Mouse (Mus musculus) MEL (cell line): ENCODE measurements around the gene Gys1. TPM values are rescaled to one million over a fixed set of nuclear protein-coding genes. Genes with fewer than 3 reads are reported as not detected.

Experiments used
- DNase-seq: peaks from one replicate; pipeline ENCODE4 v3.0.0; 2011; ENCODE audit warnings: low read depth, low spot score
- H3K27ac ChIP-seq: 2 replicates; pipeline ENCODE4 v1.5.1; 2012; ENCODE audit warnings: low read depth, mild to moderate bottlenecking, control low read depth, low read length, moderate library complexity; ENCODE audit not compliant: control insufficient read depth
- H3K27me3 ChIP-seq, 2 experiments: fragments of 150-350 bp in 1 of 2; sonication (generic) in 1 of 2; 2 replicates each; pipeline ENCODE4 v1.6.1; 2012; ENCODE audit warnings: low read length in 2 of 2, mild to moderate bottlenecking in 2 of 2, improper control_type of control experiment in 1 of 2, moderate library complexity in 1 of 2; ENCODE audit not compliant: insufficient read depth in 2 of 2, control insufficient read depth in 1 of 2
- H3K36me3 ChIP-seq, 2 experiments: 2 replicates each; pipeline ENCODE4 v1.6.1; 2012 to 2014; ENCODE audit warnings: low read length in 2 of 2, improper control_type of control experiment in 1 of 2, inconsistent platforms in 1 of 2, mild to moderate bottlenecking in 1 of 2; ENCODE audit not compliant: insufficient read depth in 2 of 2, control insufficient read depth in 1 of 2
- H3K4me1 ChIP-seq, 2 experiments: fragments of 150-350 bp in 1 of 2; sonication (generic) in 1 of 2; 2 replicates each; pipeline ENCODE4 v1.6.1; 2012; ENCODE audit warnings: low read length in 2 of 2, improper control_type of control experiment in 1 of 2, mild to moderate bottlenecking in 1 of 2; ENCODE audit not compliant: insufficient read depth in 2 of 2, control insufficient read depth in 1 of 2
- H3K4me3 ChIP-seq, 2 experiments: fragments of 150-350 bp in 1 of 2; sonication (generic) in 1 of 2; 2 replicates each; pipeline ENCODE4 v1.5.1; 2012; ENCODE audit warnings: low read depth in 2 of 2, low read length in 2 of 2, mild to moderate bottlenecking in 2 of 2, moderate library complexity in 2 of 2, control low read depth in 1 of 2, improper control_type of control experiment in 1 of 2; ENCODE audit not compliant: control insufficient read depth in 1 of 2, insufficient read depth in 1 of 2
- H3K79me2 ChIP-seq: 2 replicates; pipeline ENCODE4 v1.6.1; 2012; ENCODE audit warnings: mild to moderate bottlenecking, low read length, moderate library complexity; ENCODE audit not compliant: control insufficient read depth, poor library complexity, insufficient read depth
- H3K9ac ChIP-seq: 2 replicates; pipeline ENCODE4 v1.6.1; 2012; ENCODE audit warnings: low read depth, mild to moderate bottlenecking, control low read depth, low read length, moderate library complexity; ENCODE audit not compliant: control insufficient read depth, poor library complexity, severe bottlenecking
- H3K9me3 ChIP-seq: fragments of 150-350 bp; sonication (generic); replicated peaks from 2 replicates; pipeline ENCODE4 v1.6.1; 2012; ENCODE audit warnings: mild to moderate bottlenecking, low read length, improper control_type of control experiment, moderate library complexity; ENCODE audit not compliant: insufficient read depth
- BHLHE40 ChIP-seq: IDR thresholded peaks from 2 replicates; pipeline ENCODE4 v1.6.1; 2012; ENCODE audit warnings: low read depth, mild to moderate bottlenecking, inconsistent platforms, low read length, improper control_type of control experiment, borderline replicate concordance
- CHD1 ChIP-seq: IDR thresholded peaks from 2 replicates; pipeline ENCODE4 v1.6.1; 2012; ENCODE audit warnings: low read depth, mild to moderate bottlenecking, inconsistent platforms, low read length, improper control_type of control experiment
- CHD2 ChIP-seq: IDR thresholded peaks from 2 replicates; pipeline ENCODE4 v1.6.1; 2011; ENCODE audit warnings: low read length, improper control_type of control experiment
- CTCF ChIP-seq, 3 experiments: IDR thresholded peaks in 2 of 3; conservative IDR thresholded peaks in 1 of 3; 2 replicates each; pipeline ENCODE4 v1.5.1; 2011 to 2012; ENCODE audit warnings: low read length in 3 of 3, low read depth in 2 of 3, mild to moderate bottlenecking in 2 of 3, improper control_type of control experiment in 1 of 3, inconsistent platforms in 1 of 3, mixed read lengths in 1 of 3, moderate library complexity in 1 of 3; ENCODE audit not compliant: control insufficient read depth in 1 of 3, insufficient read depth in 1 of 3, poor library complexity in 1 of 3, severe bottlenecking in 1 of 3
- HCFC1 ChIP-seq: IDR thresholded peaks from 2 replicates; pipeline ENCODE4 v1.6.1; 2012; ENCODE audit warnings: low read depth, mild to moderate bottlenecking, inconsistent platforms, low read length, improper control_type of control experiment, moderate library complexity
- MAX ChIP-seq: IDR thresholded peaks from 2 replicates; pipeline ENCODE4 v1.6.1; 2011; ENCODE audit warnings: low read length, improper control_type of control experiment
- NELFE ChIP-seq: IDR thresholded peaks from 2 replicates; pipeline ENCODE4 v1.6.1; 2011; ENCODE audit warnings: low read depth, low read length, improper control_type of control experiment
- POLR2A ChIP-seq, 2 experiments: IDR thresholded peaks; 2 replicates each; pipeline ENCODE4 v1.6.1; 2011 to 2012; ENCODE audit warnings: low read length in 2 of 2, mild to moderate bottlenecking in 2 of 2, control low read depth in 1 of 2, improper control_type of control experiment in 1 of 2, low read depth in 1 of 2, moderate library complexity in 1 of 2; ENCODE audit not compliant: control insufficient read depth in 1 of 2, insufficient read depth in 1 of 2, poor library complexity in 1 of 2
- SIN3A ChIP-seq: IDR thresholded peaks from 2 replicates; pipeline ENCODE4 v1.6.1; 2012; ENCODE audit warnings: low read length, improper control_type of control experiment, inconsistent platforms
- TCF12 ChIP-seq: IDR thresholded peaks from 2 replicates; pipeline ENCODE4 v1.6.1; 2014; ENCODE audit warnings: low read depth, mild to moderate bottlenecking, inconsistent platforms, low read length, improper control_type of control experiment, moderate library complexity
- UBTF ChIP-seq: IDR thresholded peaks from 2 replicates; pipeline ENCODE4 v1.6.1; 2012; ENCODE audit warnings: low read depth, mild to moderate bottlenecking, inconsistent platforms, low read length, improper control_type of control experiment, moderate library complexity, borderline replicate concordance; ENCODE audit not compliant: insufficient read depth
- ZC3H11A ChIP-seq: IDR thresholded peaks from 2 replicates; pipeline ENCODE4 v1.6.1; 2012; ENCODE audit warnings: low read depth, mild to moderate bottlenecking, inconsistent platforms, low read length, improper control_type of control experiment
- ZNF384 ChIP-seq: IDR thresholded peaks from 2 replicates; pipeline ENCODE4 v1.6.1; 2012; ENCODE audit warnings: low read depth, mild to moderate bottlenecking, inconsistent platforms, low read length, improper control_type of control experiment
- polyA plus RNA-seq, 2 experiments: library from polyadenylated mRNA; stranded (reverse) in 1 of 2; unstranded in 1 of 2; fragments of >175 nt in 1 of 2; fragments of >200 nt in 1 of 2; gene quantifications; 2 replicates each; pipeline versions ENCODE4 v1.2.1 to v1.2.4; 2012; ENCODE audit warnings: low replicate concordance in 2 of 2, low read depth in 1 of 2; ENCODE audit not compliant: insufficient read length in 2 of 2, insufficient read depth in 1 of 2, missing spikeins in 1 of 2
- total RNA-seq: library from RNA; depleted of rRNA; stranded (reverse); fragments of 300-350 nt; gene quantifications from 2 replicates; pipeline ENCODE4 v1.2.3, GENCODE M21; 2012

Gene Gys1
- total and polyA plus RNA-seq, 3 experiments = 12.8 to 46.9 TPM; not detected in 1

GRCm38 (mm10) chr7:45413113-45413863, 21.4 kb upstream of the Gys1 start, which contains the start of gene Ntf5:
Gene Ntf5, plus strand, starts transcription at chr7:45413695.
- no peaks in the 10 kb centered on the region; a peak in 1 of 4 replicates for H3K36me3 ChIP-seq
- H3K27me3 ChIP-seq = peaks cover 0 to 3% of the 10 kb centered on the region in 2 experiments; a peak in 2 of 4 replicates
- H3K4me3 ChIP-seq = peak within 1 kb of the TSS; percentile 69 to 100
- no peaks in the 10 kb centered on the region for H3K9me3 ChIP-seq
- no peak within 1 kb of the TSS for H3K27ac ChIP-seq
- no peaks in the 10 kb centered on the region; the same call in 1 of the 2 replicates for H3K79me2 ChIP-seq
- H3K4me1 ChIP-seq = peaks cover 6 to 7% of the 10 kb centered on the region in 2 experiments; a peak in 2 of 4 replicates
- peak within 1 kb of the TSS; percentile 71 for H3K9ac ChIP-seq
- peak; percentile 63 for DNase-seq
- peak; percentile 27 for TF ChIP-seq SIN3A
- TF ChIP-seq UBTF = 0 out of 2 replicates have a peak, but pooled peaks have one; percentile 40
- TF ChIP-seq TCF12 = no peak; the same call in 1 of the 2 replicates

- H3K9me3 ChIP-seq = no peaks in the 10 kb centered on the region
- DNase-seq = no peak
- H3K27ac ChIP-seq = no peak overlapping the region
- peaks cover 0 to 3% of the 10 kb centered on the region in 2 experiments; a peak in 2 of 4 replicates for H3K27me3 ChIP-seq
- H3K4me3 ChIP-seq = peak overlapping the region; percentile 69 to 100
- no peak for TF ChIP-seq ZC3H11A
- TF ChIP-seq HCFC1 = 0 out of 2 replicates have a peak, but pooled peaks have one; percentile 48
- TF ChIP-seq TCF12 = no peak; the same call in 1 of the 2 replicates
- no peak for TF ChIP-seq MAX
- TF ChIP-seq CHD1 = no peak
- peak; percentile 89 for TF ChIP-seq ZNF384
- TF ChIP-seq CHD2 = no peak
- TF ChIP-seq POLR2A (IDR thresholded peaks at IDR 0.05; ENCODE audit: control insufficient read depth in 1 of 2, insufficient read depth in 1 of 2, low read depth in 1 of 2, low read length in 2 of 2, poor library complexity in 1 of 2) = peak in 1 of 2 experiments; percentile 61; a peak in 3 of 4 replicates
- TF ChIP-seq CTCF (IDR thresholded peaks at IDR 0.05 in 2 of 3, conservative IDR thresholded peaks at IDR 0.05 in 1 of 3; ENCODE audit: control insufficient read depth in 1 of 3, insufficient read depth in 1 of 3, low read depth in 2 of 3, low read length in 3 of 3, poor library complexity in 1 of 3, severe bottlenecking in 1 of 3) = no peak
- peak; percentile 50 for TF ChIP-seq NELFE
- no peak for TF ChIP-seq BHLHE40
- no peaks in the 10 kb centered on the region; the same call in 1 of the 2 replicates for H3K79me2 ChIP-seq
- H3K9ac ChIP-seq = peak overlapping the region; percentile 71
- no peaks in the 10 kb centered on the region; a peak in 1 of 4 replicates for H3K36me3 ChIP-seq
- peaks cover 6 to 7% of the 10 kb centered on the region in 2 experiments; a peak in 2 of 4 replicates for H3K4me1 ChIP-seq
Measured at GRCm38 (mm10) chr7:45413864-45414739, 20.5 kb upstream of the Gys1 start.
